Mouse (Mus musculus): ENCODE data around the gene Rbm34. TPM values are rescaled to one million over a fixed set of nuclear protein-coding genes. Genes with fewer than 3 reads are reported as not detected.

Gene Rbm34
- total and polyA plus RNA-seq, 3 experiments = 12.2 to 38.5 (median 19.3) TPM

DNA sequence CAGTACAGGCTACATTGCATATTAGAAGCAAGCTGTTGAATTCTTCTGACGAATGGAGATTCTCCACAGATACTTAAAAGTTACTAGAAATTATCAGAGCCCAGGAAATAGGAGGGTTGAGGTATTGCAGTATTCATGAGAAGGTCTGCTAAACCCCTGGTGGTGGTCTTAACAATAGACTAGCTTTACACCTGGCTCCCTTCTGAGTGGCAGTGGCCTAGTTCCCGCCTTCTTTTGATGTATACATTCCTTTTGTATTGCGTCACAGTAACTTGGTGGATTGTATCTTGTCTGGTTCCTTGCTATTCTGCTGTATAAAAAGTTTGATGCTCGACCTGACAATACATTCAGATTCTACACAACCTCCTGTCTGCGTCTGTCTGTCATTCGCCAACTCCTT is 2.8 kb downstream of the Rbm34 start:
- no peak overlapping the region for H3K4me3 ChIP-seq (ENCODE audit: low read depth, low read length)
- ATAC-seq (ENCODE audit: extremely low read depth, insufficient number of reproducible peaks, low FRiP score, poor library complexity, severe bottlenecking) (no peak), DNase-seq (ENCODE audit: low spot score) (no peak)
- no peaks in the 10 kb centered on the region for H3K9me3 ChIP-seq (replicated peaks)
- TF ChIP-seq GATA2 (IDR thresholded peaks at IDR 0.05; ENCODE audit: borderline replicate concordance, low read depth, low read length) (no peak), GATA1 (IDR thresholded peaks at IDR 0.05; ENCODE audit: borderline replicate concordance, low read length) (no peak), TAL1 (conservative IDR thresholded peaks at IDR 0.05; ENCODE audit: low read depth, low read length) (no peak), POLR2AphosphoS5 (IDR thresholded peaks at IDR 0.05; ENCODE audit: insufficient replicate concordance, low read depth, low read length) (no peak), CTCF (IDR thresholded peaks at IDR 0.05; ENCODE audit: low read depth, low read length) (no peak)
- H3K4me1 ChIP-seq (ENCODE audit: insufficient read depth, low read depth, low read length) = peaks cover 61% of the 10 kb centered on the region
- peaks cover 60% of the 10 kb centered on the region for H3K36me3 ChIP-seq (replicated peaks)
- no peaks in the 10 kb centered on the region for H3K27me3 ChIP-seq (ENCODE audit: insufficient read depth, low read length)

DNA sequence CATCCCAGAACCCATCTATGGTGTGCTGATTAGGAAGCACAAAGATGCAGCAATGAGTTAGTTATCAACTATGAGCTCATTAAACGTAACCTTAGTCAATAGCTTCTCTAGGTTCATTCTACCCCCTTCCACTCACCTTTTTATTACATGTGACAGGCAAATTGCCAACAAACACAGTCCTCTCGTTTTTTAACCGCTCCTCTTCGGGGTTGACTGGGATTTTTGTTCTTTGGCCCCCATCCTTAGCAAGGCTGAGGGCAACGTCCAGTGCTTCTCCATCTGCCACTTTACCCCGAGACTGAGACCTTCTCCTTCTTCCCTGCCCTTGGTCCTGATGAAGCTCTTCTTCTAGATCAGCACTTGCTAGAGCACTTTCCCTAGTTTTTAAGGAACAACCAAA is 5.6 kb downstream of the Rbm34 start:
- ATAC-seq (ENCODE audit: extremely low read depth, insufficient number of reproducible peaks, low FRiP score, poor library complexity, severe bottlenecking) = no peak
- H3K36me3 ChIP-seq (replicated peaks) = peaks cover 89% of the 10 kb centered on the region
- no peak for TF ChIP-seq GATA1 (IDR thresholded peaks at IDR 0.05; ENCODE audit: borderline replicate concordance, low read length)
- no peak for TF ChIP-seq CTCF (IDR thresholded peaks at IDR 0.05; ENCODE audit: low read depth, low read length)
- no peak for TF ChIP-seq GATA2 (IDR thresholded peaks at IDR 0.05; ENCODE audit: borderline replicate concordance, low read depth, low read length)
- TF ChIP-seq POLR2AphosphoS5 (IDR thresholded peaks at IDR 0.05; ENCODE audit: insufficient replicate concordance, low read depth, low read length) = no peak
- TF ChIP-seq TAL1 (conservative IDR thresholded peaks at IDR 0.05; ENCODE audit: low read depth, low read length) = no peak

DNA sequence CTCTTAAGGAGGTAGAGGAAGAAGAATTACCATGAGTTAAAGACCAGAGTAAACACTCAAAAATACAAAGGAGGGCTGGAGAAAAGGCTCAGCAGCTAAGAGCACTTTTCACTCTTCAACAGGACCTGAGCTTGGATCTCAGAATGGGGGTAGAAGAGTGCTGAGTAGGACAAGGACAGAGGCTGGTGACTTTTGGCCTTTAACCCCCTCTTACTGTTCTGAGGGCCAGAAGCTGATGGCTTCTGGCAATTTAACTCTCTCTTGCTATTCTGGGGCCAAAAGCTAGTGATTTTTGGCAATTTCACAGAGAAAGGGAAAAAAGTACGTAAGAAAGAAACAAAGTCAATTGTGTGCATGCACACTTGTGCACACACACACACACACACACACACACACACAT is 8.0 kb downstream of the Rbm34 start:
- Histone ChIP-seq H3K4me1 (ENCODE audit: insufficient read depth, low read depth, low read length) (peaks cover 32% of the 10 kb centered on the region), H3K27me3 (ENCODE audit: insufficient read depth, low read length) (no peaks in the 10 kb centered on the region), H3K36me3 (replicated peaks) (peaks cover 96% of the 10 kb centered on the region), H3K9me3 (replicated peaks) (no peaks in the 10 kb centered on the region), H3K4me3 (ENCODE audit: low read depth, low read length) (no peak overlapping the region)
- ATAC-seq (ENCODE audit: extremely low read depth, insufficient number of reproducible peaks, low FRiP score, poor library complexity, severe bottlenecking) (no peak), DNase-seq (ENCODE audit: low spot score) (no peak)
- TF ChIP-seq CTCF (IDR thresholded peaks at IDR 0.05; ENCODE audit: low read depth, low read length) (no peak), GATA1 (IDR thresholded peaks at IDR 0.05; ENCODE audit: borderline replicate concordance, low read length) (no peak), GATA2 (IDR thresholded peaks at IDR 0.05; ENCODE audit: borderline replicate concordance, low read depth, low read length) (no peak), TAL1 (conservative IDR thresholded peaks at IDR 0.05; ENCODE audit: low read depth, low read length) (no peak), POLR2AphosphoS5 (IDR thresholded peaks at IDR 0.05; ENCODE audit: insufficient replicate concordance, low read depth, low read length) (no peak)

More for the DNA sequence above, 5.6 kb downstream of the Rbm34 start:
- Histone ChIP-seq H3K27me3 (ENCODE audit: insufficient read depth, low read length) (no peaks in the 10 kb centered on the region), H3K9me3 (replicated peaks) (no peaks in the 10 kb centered on the region), H3K4me1 (ENCODE audit: insufficient read depth, low read depth, low read length) (peaks cover 42% of the 10 kb centered on the region), H3K4me3 (ENCODE audit: low read depth, low read length) (no peak overlapping the region)
- no peak for DNase-seq (ENCODE audit: low spot score)

DNA sequence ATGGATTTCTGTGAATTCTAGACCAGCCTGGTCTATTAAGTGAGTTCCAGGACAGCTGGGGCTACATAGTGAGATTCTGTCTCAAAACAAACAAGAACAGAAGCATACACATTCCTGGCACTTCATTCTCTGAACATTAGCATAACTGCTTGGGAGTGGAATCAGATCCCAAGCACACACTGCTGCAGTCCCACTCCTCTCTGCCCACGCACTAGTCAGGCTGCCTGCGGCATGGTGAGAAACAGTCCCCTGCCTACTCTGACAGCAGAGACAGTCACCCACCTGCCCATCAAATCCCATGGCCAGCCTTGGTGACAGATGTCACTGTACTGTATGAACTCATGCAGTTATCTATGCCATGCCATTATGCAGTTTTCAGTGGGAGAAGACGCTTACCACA is 9.4 kb downstream of the Rbm34 start:
- peaks cover 97% of the 10 kb centered on the region for H3K36me3 ChIP-seq (replicated peaks)

DNA sequence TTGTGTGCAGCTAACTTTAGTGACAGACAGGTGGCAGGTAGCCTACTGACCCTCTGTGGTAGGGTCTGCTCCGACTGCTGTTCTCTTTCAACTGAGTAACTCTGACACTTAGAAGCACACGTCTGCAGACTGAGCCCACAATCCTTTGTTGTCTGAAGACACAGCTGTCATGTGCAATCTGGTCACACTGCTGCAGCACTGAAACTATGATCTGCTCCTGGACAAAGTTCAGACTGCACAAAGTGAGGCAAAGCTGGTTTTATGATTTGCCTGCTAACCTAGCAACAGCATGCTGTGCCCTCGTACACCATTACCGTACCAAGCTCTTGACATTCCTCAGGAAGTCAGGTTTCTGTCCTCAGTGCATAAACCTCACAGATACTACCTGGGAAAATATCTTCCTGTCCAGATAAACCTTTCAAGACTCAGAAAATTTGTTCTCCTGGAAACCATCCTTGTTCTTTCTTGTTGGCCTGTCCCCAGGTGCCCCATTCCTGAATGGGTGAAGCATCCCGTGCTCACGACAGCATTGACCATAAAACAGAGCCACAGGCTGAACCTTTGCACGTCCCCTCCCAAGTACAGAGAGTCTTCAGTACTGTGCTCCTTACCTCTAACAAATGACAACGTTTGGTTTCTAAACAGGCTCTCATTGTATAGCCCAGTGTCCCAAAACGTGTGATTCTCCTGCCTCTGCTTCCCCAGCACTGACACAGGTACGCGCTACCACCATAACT is 18.8 kb downstream of the Rbm34 start:
- H3K27me3 ChIP-seq (ENCODE audit: insufficient read depth, low read length) = no peaks in the 10 kb centered on the region
- H3K9me3 ChIP-seq (replicated peaks) = no peaks in the 10 kb centered on the region
- no peak for ATAC-seq (ENCODE audit: extremely low read depth, insufficient number of reproducible peaks, low FRiP score, poor library complexity, severe bottlenecking)
- no peaks in the 10 kb centered on the region for H3K4me1 ChIP-seq (ENCODE audit: insufficient read depth, low read depth, low read length)
- no peak overlapping the region for H3K4me3 ChIP-seq (ENCODE audit: low read depth, low read length)
- no peak for DNase-seq (ENCODE audit: low spot score)
- peaks cover 93% of the 10 kb centered on the region for H3K36me3 ChIP-seq (replicated peaks)
- TF ChIP-seq POLR2AphosphoS5 (IDR thresholded peaks at IDR 0.05; ENCODE audit: insufficient replicate concordance, low read depth, low read length) (no peak), TAL1 (conservative IDR thresholded peaks at IDR 0.05; ENCODE audit: low read depth, low read length) (no peak), GATA1 (IDR thresholded peaks at IDR 0.05; ENCODE audit: borderline replicate concordance, low read length) (no peak), CTCF (IDR thresholded peaks at IDR 0.05; ENCODE audit: low read depth, low read length) (no peak), GATA2 (IDR thresholded peaks at IDR 0.05; ENCODE audit: borderline replicate concordance, low read depth, low read length) (no peak)

More for the DNA sequence above, 9.4 kb downstream of the Rbm34 start:
- Histone ChIP-seq H3K27me3 (ENCODE audit: insufficient read depth, low read length) (no peaks in the 10 kb centered on the region), H3K4me3 (ENCODE audit: low read depth, low read length) (no peak overlapping the region), H3K4me1 (ENCODE audit: insufficient read depth, low read depth, low read length) (peaks cover 23% of the 10 kb centered on the region), H3K9me3 (replicated peaks) (no peaks in the 10 kb centered on the region)
- no peak for TF ChIP-seq POLR2AphosphoS5 (IDR thresholded peaks at IDR 0.05; ENCODE audit: insufficient replicate concordance, low read depth, low read length)
- no peak for TF ChIP-seq TAL1 (conservative IDR thresholded peaks at IDR 0.05; ENCODE audit: low read depth, low read length)
- no peak for TF ChIP-seq GATA1 (IDR thresholded peaks at IDR 0.05; ENCODE audit: borderline replicate concordance, low read length)
- TF ChIP-seq CTCF (IDR thresholded peaks at IDR 0.05; ENCODE audit: low read depth, low read length) = no peak
- no peak for TF ChIP-seq GATA2 (IDR thresholded peaks at IDR 0.05; ENCODE audit: borderline replicate concordance, low read depth, low read length)
- DNase-seq (ENCODE audit: low spot score) (no peak), ATAC-seq (ENCODE audit: extremely low read depth, insufficient number of reproducible peaks, low FRiP score, poor library complexity, severe bottlenecking) (no peak)

DNA sequence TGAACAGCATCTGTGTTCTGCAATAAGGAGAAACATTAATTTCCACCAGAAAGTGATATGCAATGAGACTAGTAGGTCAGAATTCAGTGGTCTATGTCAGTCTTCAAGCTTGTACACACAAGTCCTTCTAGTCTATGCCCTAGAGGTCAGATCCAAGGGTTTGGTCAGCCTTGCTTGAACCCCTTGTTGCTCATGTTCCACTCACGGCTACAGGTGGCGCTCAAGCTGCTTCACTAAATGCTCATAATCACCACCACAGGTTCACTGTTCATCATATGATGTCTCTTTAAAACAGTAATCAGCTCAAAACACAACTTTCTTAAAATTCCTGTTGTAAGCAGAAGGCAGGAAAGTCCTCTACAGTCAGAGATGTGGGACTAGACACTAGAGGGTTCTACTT is 21.3 kb downstream of the Rbm34 start:
- peaks cover 10% of the 10 kb centered on the region for H3K4me1 ChIP-seq (ENCODE audit: insufficient read depth, low read depth, low read length)
- no peak for DNase-seq (ENCODE audit: low spot score)
- no peaks in the 10 kb centered on the region for H3K27me3 ChIP-seq (ENCODE audit: insufficient read depth, low read length)
- no peak for TF ChIP-seq POLR2AphosphoS5 (IDR thresholded peaks at IDR 0.05; ENCODE audit: insufficient replicate concordance, low read depth, low read length)
- no peaks in the 10 kb centered on the region for H3K9me3 ChIP-seq (replicated peaks)
- ATAC-seq (ENCODE audit: extremely low read depth, insufficient number of reproducible peaks, low FRiP score, poor library complexity, severe bottlenecking) = no peak
- no peak overlapping the region for H3K4me3 ChIP-seq (ENCODE audit: low read depth, low read length)
- H3K36me3 ChIP-seq (replicated peaks) = peaks cover 77% of the 10 kb centered on the region
